Mouse (Mus musculus) CD8-positive naive resting alpha-beta T cell, adult 2 months (primary cell): Measurements from ENCODE around the gene Scrg1.
"Not testable (repeated sequence)": the region's sequence is repeated elsewhere in the genome, so short reads cannot be mapped to it uniquely, and the experiment has no call there.

Experiments
- DNase-seq, 2 experiments: peaks; one replicate each; pipeline ENCODE4 v3.0.0; 2022; ENCODE audit warnings: low read depth in 2 of 2, low spot score in 2 of 2

The Scrg1 gene

GRCm38 (mm10) chr8:57453361-57453760 lies 2.4 kb upstream of the Scrg1 start:
- no peak for DNase-seq

- DNase-seq, result no peak
Observed at GRCm38 (mm10) chr8:57457152-57457551, 1.4 kb downstream of the Scrg1 start.

- no peak for DNase-seq
Observed at GRCm38 (mm10) chr8:57457942-57458341, 2.2 kb downstream of the Scrg1 start.

- no peak for DNase-seq
Observed at GRCm38 (mm10) chr8:57462839-57463238, 7.1 kb downstream of the Scrg1 start.

- no peak for DNase-seq
Observed at GRCm38 (mm10) chr8:57463757-57464156, 8.0 kb downstream of the Scrg1 start.

- DNase-seq, result no peak
Observed at GRCm38 (mm10) chr8:57468624-57469023, 12.9 kb downstream of the Scrg1 start.

GRCm38 (mm10) chr8:57470863-57471262 lies 15.1 kb downstream of the Scrg1 start:
- no peak for DNase-seq

GRCm38 (mm10) chr8:57473751-57474150 lies 18.0 kb downstream of the Scrg1 start:
- DNase-seq, result no peak

GRCm38 (mm10) chr8:57478406-57478805 lies 22.7 kb downstream of the Scrg1 start:
- no peak for DNase-seq

- no peak for DNase-seq
Observed at GRCm38 (mm10) chr8:57479700-57480099, 24.0 kb downstream of the Scrg1 start.

GRCm38 (mm10) chr8:57480606-57481005 lies 24.9 kb downstream of the Scrg1 start:
- no peak for DNase-seq

- peak; percentile 32 to 39 for DNase-seq
Observed at GRCm38 (mm10) chr8:57486491-57487440, 31.0 kb downstream of the Scrg1 start.

- DNase-seq, result peak; percentile 98 to 99
Observed at GRCm38 (mm10) chr8:57487441-57488155, 31.9 kb downstream of the Scrg1 start, which contains the start of gene Sap30. Gene Sap30 (minus strand): TSS chr8:57487860.

- DNase-seq, result peak; percentile 42 to 58
Observed at GRCm38 (mm10) chr8:57488312-57488765, 32.6 kb downstream of the Scrg1 start.

GRCm38 (mm10) chr8:57489366-57489765 lies 33.6 kb downstream of the Scrg1 start:
- DNase-seq, result no peak

- DNase-seq, result no peak
Observed at GRCm38 (mm10) chr8:57489896-57490295, 34.2 kb downstream of the Scrg1 start.

- DNase-seq, result no peak
Observed at GRCm38 (mm10) chr8:57491873-57492272, 36.1 kb downstream of the Scrg1 start.

- DNase-seq, result no peak
Observed at GRCm38 (mm10) chr8:57498494-57498846, 42.7 kb downstream of the Scrg1 start.

- no peak for DNase-seq
Observed at GRCm38 (mm10) chr8:57498847-57499511, 43.3 kb downstream of the Scrg1 start.

GRCm38 (mm10) chr8:57503641-57504040 lies 47.9 kb downstream of the Scrg1 start:
- DNase-seq, result peak; percentile 80 to 81

- not testable (repeated sequence) for DNase-seq
Observed at GRCm38 (mm10) chr8:57505500-57505899, 49.8 kb downstream of the Scrg1 start.
